Mouse (Mus musculus) cerebellum, postnatal 36 days (tissue): ENCODE data around the gene Sh3pxd2a.

Source experiments
- DNase-seq, 2 experiments: peaks; one replicate each; pipeline ENCODE4 v3.0.0; 2021 to 2022; ENCODE audit warnings: mixed read lengths in 2 of 2

Sh3pxd2a gene

DNA sequence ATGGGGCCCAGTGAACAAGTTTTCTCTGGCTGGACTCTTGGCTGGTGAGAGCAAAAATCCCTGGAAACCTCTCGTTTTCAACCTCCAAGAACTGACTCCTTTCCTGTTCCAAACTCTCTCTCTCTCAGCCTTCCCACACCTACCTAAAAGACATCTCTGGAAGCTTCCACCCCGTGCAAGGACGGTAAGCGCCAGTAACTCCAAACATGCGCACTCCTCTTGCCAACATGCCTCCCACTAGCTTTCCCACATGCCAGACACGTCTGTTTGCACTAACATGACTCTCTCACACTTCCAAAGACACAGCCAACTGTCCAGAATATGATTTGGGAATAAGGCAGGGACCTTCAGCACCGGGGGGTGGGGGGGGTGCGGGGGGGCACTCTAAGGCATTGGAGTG, 203.0 kb downstream of the Sh3pxd2a start:
- DNase-seq: no peak

DNA sequence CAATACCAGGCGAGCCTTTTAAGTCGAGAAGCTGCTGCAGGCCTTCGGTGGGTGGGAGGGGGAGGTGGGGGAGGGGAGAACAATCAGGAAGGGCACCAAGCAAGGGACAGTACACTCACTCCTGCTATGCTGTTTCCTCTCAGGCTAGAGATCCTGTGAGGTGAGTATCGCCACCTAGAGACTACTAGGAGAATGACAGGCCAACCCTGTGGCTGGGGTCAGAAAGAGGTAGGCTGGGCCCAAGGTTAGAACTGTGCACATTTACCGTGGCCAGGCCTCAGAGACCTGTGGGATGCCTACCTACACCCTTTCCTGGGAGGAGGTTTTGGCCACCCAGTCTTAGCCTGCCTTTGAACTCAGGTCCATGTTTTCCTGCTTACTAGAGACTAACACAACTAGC, 204.6 kb downstream of the Sh3pxd2a start:
- peak; percentile 51 to 63 for DNase-seq

DNA sequence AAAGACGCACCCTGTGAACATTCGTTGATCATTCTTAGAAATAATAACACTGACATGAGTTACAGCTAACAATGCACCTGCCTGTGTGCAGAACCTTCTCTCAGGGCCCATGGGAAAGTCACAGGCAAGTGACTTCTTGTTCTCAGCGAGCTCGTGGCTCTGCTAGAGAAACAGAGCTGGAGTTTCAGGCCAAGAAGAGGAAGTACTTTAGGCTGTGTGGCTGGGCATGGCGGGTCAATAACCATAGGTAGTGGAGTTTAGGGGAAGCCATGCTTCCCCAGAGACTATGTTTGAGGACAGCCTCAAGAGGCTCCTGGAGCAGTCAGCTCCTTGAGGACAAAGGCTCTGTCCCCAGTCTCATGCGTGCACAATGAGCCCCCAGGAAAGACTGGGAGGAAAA, 208.3 kb downstream of the Sh3pxd2a start:
- no peak for DNase-seq

DNA sequence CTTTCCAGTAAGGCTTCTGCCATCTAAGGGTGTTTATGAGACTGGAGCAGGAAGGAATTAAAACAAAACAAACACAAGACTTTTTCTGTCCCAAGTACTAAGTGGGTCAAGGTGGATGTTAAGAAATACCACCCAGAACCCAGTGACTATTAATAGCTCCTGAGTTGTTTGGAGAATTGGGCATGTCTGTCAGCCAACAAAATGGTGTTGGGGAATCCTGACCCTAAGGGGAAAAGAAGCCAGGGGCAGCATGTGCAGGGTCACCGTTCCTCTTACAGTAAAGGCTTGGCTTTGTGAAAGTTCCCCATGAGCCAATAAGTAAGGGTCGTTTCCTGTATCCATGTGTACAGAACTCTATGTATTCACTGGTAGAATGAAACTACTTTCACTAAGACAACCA, 209.2 kb downstream of the Sh3pxd2a start:
- no peak for DNase-seq

DNA sequence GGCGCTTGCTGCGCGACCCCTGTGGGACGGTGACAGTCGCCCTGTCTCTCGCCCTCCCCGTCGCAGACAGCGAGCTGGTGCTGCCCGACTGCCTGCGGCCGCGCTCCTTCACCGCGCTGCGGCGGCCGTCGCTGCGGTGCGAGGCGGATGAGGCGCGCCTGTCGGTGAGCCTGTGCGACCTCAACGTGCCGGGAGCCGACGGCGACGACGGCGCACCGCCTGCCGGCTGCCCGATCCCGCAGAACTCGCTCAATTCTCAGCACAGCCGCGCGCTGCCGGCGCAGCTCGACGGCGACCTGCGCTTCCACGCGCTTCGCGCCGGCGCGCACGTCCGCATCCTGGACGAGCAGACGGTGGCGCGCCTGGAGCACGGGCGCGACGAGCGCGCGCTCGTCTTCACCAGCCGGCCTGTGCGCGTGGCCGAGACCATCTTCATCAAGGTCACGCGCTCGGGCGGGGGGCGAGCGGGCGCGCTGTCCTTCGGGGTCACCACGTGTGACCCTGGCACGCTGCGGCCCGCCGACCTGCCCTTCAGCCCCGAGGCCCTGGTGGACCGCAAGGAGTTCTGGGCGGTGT, 211.1 kb downstream of the Sh3pxd2a start:
- DNase-seq: no peak

DNA sequence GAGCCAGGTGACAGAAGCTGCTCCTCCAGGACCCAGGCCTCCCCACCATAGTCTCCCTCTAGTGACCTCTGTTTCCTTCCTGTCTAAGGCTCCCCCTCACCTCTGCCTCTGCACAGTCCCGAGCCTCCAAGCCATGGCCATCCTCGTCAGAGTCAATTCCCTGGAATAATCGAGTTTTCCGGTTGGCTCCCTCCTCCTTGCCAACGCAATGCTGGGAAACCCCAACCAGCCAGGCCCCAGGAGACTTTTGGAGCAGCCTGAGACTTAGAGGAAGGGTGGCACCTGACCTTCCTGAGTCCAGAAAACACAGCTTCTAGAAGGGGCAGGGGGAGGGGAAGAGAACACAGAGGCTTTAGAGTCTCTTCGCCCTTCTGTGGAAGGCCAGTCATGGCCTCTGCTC, 213.3 kb downstream of the Sh3pxd2a start:
- DNase-seq: no peak

DNA sequence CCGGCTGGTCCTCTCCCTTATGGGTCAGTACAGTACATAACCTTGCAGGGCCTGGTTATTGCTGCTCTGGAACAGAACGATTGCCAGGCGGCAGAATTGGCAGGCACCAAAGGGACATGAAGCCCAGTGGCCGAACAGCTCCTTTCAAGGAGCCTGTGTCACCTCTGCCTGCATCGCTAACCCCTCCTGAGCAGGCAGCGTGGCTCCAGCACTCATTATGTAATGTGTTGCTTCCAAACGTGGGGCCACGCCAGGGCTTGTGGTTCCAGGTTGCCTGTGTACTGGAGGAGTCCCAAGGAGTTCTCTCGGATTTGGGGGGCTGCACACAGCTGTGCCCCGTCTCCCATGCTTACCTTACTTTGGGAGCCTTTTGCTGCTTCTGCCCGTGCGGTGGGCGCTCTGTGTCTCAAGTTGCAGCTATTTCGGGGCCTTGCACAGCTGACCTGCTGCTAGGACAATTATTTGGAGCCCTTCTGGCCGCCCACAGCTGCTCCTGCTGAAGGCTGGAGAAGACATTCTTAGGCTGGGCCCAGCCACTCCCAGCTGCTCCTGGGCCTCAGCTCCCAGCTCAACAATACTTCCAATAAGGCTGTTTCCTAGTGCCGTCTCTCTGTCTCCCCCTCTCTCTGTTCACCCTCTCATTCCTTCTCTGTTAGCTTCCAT, 215.2 kb downstream of the Sh3pxd2a start:
- DNase-seq: no peak

DNA sequence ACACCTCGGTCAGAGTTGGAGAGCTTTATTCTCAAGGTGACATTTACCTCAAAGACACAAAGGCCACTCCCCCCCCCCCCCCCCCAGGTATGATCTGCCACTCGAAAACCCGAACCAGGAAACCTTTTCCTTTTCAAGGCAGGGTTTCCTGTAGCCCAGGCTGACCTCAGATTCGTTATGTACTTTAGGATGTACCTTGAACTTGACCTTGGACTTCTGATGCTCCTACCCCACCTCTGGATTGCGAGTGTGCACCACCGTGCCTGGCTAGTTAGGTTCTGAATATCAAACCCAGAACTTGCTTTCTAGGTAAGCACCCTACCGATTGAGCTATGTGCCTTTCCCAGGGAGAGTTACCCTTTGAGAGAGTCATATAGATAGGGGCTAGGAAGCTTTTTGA, 215.9 kb downstream of the Sh3pxd2a start:
- no peak for DNase-seq

DNA sequence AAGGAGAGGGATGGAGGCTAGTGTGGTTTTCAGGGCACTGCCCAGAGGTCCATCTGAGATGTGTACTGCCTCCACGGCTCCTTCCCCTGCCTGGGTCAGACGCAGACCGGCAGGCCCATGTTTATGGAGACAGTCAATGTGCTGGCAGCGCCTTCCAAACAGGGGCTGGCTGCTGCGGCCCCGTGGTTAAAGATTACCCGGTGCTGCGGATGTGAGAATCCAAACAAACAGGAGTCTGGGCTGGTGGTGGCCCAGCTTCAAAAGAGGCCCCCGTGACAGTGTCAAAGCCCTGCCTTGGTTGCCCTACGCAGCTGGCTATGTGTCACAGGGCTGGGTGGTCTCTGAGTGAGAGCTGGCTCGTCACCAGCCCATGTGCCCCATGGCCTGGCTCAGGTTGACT, 216.4 kb downstream of the Sh3pxd2a start:
- DNase-seq: no peak

DNA sequence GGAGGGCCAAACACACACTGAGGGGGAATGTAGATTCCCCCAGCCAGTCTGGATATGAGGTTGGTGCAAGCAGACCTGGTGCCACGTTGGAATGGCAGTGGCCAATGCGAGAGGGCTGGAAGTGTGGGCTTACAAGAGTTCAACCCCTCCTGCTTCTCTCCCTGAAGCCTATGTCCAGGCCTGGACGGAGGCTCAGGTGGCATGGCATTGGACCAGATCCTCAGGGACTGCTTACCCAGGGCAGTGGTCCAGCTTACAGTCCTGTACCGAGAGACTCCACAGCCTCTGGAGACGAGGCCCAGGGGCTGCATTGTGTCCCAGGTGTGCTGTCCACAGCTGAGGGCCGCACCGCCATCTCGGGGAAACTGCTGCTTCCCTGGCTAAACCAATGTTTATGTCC, 218.7 kb downstream of the Sh3pxd2a start:
- no peak for DNase-seq

DNA sequence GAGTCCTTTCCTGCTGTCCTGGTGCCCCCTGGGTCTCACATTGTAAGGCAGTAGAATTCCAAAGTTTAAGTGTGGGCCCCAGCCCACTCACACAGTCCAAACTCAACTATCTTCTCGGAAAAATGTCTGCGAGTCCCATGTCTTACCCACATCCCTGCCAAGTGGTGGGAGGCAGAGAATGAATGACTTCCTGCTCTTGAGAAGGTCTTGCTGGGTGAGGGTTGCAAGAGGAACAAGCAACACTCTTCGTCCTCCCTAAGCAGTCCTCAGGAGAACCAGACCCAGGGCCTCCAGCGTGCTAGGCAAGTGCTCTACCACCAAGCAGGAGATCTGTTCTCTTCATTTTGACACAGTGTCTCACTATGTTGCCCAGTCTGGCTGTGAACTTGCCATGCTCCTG, 222.0 kb downstream of the Sh3pxd2a start:
- DNase-seq: no peak

DNA sequence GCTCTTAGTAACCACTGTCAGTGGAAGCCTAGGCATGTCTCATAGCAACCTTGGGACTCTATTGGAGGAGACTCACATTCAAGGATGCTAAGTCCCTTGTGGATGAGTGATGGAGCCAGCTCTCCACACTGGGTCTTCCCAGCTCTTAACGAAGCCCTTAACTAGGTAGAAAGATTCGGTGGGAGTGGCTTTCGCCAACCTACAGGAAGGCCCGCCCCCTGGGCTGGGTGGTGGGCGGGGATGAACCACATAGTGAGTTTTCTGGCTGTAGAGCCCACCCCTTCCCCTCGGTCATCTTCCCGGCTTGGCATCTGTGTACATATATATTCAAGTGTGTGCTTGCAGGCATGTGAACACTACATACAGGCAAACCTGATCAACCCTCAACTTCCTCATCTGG, 223.2 kb downstream of the Sh3pxd2a start:
- no peak for DNase-seq

DNA sequence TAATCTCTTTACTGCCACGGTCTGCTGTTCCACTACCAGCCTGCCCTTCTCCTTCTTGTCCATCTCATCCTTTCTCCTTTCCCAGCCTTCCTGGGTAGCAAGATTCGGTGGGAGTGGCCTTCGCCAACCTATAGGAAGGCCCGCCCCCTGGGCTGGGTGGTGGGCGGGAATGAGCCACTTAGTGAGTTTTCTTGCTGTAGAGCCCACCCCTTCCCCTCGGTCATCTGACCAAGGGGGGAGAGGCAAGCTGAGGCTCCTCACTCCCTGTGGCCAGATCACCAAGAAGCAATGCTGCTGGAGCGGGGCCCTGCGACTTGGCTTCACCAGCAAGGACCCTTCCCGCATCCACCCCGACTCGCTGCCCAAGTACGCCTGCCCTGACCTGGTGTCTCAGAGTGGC, 224.1 kb downstream of the Sh3pxd2a start:
- no peak for DNase-seq

DNA sequence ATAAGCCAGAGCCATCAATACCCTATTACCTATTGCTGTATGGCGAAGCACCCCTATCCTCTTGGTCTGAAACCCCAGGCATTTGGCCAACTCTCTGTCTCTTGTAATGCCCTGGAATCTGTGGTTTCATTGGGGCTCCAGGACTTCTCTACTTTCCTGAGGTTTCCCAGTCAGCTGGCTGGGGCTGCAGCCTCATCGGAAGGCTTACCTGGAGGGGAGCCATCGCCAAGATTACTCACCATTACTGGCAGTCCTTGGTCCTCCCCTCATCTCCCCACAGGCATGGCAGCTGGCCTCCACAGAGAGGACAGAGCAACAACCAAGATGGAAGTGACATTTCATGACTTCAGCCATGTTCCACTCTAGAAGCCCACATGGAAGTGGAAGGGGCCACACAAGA, 231.1 kb downstream of the Sh3pxd2a start:
- peak in 1 of 2 experiments; percentile 38 for DNase-seq

DNA sequence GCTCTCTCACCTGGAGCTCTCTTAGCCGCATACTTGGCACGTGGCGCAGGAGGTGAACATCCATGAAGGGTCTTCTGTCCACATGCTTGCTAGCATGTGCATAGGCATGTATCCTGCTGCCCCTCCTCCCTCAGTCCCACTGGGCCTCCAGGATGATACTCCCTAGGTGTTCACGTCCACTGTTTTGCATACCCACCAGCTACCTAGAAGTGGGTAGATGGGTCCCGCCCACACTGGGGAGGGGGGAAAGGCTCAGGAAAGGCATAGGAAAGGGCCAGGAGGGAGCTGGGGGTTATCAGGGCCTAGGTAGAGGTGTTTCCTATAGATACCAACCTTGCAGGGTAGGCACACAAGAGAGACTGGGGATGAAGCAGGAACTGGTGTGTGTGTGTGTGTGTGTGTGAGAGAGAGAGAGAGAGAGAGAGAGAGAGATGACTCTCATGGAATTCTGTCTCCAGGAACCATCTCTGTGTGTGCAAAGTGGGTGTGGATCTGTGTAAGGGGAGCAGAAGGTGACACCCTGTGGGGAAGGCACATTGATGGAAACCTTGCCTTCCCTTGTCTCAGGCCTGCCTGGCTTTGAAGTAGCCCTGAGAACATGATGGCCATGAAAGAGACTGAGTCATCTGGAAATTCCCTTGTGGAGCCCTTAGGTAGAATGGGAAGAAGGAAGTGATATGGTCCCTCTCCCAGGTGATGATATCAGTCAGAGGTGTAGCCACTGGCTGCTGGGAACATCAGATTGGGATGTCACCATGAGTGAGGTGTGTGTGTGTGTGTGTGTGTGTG, 231.9 kb downstream of the Sh3pxd2a start:
- DNase-seq: no peak

DNA sequence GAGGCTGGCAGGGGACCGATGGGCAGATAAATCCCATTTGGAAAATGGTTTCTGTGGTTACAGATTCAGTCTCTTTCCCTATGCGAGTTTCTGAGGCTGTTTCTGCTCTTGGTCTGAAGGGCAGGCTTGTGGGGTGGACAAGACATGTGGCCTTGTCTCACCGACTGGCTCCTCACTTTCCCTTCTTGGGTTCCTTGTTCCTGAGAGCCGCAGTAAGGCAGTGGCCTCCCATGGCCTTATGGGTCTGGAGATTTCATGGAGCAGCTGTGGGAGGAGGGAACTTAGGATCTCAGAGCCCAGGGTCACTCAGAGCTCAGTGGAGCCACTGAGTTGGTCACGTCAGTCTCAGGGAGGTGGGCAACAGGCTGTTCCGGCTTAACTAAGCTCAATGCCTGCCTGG, 232.8 kb downstream of the Sh3pxd2a start:
- no peak for DNase-seq

DNA sequence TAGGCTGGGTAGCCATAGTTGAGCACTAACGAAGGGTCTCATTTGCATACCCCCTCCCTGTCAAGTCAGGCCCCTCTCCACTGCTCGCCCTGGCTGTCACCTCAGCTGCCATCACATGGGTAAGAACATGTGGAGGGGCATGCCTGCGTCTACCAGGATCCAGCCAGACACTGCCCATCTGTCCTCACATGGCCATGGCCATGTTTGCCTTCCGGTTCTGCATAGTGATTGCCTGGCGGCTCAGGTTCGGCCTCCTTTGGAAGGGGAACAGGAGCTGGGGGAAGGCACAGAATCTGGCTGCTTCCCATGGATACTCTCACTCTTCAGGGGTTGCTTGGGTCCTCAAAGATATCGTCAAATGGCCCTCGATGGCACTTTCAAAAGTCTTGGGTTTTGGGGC, 233.5 kb downstream of the Sh3pxd2a start:
- no peak for DNase-seq

DNA sequence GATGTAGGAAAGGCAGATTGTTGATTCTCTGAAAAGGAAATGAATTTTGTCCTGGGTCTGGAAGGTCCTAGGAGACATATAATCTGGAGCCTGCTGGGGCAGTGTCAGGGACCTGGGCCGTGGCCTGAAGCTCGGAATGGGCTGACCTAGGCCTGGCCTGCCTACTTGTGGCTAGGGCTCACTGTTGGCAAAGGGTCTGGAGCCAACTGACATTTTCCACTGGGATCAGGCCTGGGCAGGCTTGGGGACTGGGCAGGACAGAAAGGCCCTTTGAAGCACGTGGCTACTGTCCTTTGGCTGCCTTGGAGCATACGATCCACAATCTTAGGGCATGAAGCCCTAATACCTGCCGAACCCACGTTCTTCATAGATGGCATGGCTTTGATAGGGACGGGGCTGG, 234.1 kb downstream of the Sh3pxd2a start:
- no peak for DNase-seq

DNA sequence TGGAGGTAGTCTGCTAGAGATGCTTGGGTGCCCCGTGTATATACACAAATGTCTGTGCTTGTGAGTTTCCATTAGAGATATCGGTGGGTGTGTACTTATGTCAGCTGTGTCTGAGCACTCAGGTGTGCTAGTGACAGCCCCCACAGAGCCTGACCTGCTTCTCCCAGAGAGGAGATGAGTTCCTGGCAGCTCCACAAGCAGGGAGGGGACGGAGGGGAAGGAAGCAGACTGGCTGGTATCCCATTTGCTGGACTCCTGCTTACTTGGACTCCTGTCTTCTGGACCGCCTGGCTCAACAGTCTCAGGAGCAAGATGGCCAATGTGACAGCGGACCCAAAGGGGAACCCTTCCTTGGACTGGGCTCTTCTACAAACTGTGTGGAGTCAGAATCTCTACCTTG, 234.7 kb downstream of the Sh3pxd2a start:
- peak; percentile 79 to 80 for DNase-seq

DNA sequence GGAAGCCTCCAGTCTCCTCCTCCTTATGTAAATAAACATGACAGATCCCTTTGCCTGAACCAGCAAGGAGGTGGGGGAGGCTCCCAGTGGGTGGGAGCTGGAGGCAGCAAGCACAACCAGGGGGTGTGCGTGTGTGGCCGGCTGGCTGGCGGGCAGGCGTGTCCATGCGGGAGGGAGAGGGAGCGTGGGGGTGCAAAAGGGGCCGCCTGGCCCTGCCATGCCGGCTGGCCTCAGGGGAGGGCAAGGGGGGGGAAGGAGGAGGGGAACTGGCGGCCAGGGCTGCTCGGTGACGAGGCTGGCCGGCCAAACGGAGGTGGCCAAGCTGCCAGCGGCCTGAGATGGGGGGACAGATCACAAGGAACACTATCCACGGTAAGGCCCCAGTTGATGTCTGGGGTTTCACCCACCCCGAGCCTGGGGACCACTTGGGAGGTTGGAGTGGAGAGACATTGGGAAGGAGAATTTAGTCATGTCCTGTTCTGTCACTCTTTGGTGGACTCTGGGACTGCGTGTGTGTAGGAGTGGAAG, 235.4 kb downstream of the Sh3pxd2a start:
- peak; percentile 75 to 79 for DNase-seq

DNA sequence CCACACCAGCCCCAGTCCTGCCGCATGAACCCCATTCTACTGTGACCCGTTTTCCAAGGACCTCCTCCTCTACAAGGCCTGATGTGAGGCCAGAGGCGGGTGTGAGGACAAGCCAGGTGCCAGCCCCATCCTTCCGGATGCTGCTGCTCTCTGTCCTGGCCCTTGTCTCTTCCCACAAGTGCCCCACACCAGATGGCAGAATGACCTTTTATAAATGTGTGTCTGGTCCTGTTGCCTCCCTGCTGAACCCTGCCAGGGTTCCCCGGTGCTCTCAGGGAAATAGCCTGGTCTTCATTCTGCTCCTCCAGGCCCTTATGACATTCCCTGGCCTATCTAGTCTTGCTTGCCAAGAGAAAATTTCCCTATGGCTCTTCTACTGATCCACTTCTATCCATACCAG, 238.4 kb downstream of the Sh3pxd2a start:
- peak; percentile 56 to 63 for DNase-seq

DNA sequence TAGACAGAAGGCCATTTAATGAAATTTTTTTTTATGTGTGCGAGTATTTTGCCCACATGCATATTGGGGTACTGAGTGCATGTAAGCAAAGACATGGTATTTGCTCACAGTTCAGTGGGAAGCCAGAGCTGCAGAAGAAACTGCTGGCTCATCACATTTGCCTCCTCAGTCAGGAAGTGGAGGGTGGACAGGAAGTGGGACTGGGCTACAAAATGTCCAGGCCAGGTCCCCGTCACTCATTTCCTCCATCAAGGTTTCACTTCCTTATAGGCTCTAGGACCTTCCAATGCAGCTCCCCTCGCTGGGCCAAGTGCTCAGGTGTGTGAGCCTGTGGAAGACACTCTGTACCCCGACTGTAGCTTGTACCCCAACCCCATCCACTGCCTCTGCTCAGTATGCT, 239.5 kb downstream of the Sh3pxd2a start:
- no peak for DNase-seq

DNA sequence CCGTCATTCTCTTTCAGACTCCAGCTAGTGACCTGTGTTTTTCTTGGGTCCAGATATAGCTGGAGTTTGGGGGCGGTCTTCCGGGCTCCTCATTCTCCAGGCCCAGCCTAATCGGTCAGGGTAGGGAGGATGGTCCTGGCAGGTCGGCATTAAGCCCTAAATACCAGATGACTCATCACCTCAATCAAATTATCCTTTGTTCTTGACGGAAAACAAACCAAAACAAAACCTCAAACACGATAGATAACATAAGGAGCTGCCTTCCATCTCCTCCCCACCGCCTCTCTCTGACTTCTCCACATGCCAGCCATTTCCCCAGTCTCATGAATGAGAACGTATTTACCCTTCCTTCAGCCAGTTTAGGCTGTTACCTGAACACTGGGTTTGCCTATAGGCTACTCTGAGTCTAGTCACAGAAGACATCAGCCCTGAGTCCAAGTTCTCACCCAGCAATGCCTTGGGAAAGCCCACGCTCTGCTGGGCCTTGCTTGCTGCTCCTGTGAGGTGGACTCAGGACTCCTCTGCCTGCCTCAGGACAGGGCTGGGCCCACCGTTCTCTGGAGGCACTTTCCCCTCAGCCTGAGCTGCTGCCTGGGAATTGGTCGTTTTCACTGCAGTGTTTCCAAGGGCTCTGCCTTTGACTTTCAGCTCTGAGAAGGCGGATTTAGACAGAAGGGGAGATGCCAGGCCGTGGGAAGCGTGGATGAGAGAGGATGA, 241.2 kb downstream of the Sh3pxd2a start:
- no peak for DNase-seq
